Mouse (Mus musculus): ENCODE results near the gene Syne3.

Syne3 gene

DNA sequence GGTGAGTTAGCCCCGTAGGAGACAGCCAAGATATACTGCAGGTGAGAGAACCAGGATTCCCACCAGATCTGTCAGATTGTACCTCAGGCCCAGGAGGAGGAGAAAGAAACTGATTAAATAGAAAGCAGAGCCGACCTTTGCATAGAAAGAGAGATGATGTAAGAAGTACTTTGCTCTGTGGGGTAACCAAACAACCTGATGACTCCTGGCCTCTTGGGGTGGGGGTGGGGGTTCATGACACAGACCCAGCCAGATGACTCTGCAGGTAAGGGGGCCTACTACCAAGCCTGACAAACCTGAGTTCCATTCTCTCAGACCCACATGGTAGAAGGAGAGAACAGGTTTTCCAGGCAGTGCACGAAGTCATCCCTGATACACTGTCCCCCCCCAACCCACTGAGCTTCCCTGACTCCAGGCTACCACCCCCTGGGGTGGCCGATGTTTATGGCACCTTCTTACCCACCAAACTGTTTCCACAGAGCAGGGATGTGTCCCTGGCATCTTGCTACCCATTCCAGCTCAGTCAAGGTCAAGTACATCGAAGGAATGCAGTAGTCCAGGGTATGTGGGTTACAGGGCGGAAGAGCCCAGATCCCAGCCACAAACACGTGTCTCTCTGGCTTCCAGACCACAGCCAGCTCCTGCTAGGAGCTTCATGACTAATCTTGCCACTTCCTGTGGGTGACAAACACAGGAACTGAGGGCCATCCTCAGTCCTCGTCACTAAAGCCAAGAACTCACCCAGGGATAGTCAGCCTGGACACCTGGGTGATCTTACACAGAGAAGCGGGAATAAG is 8.9 kb downstream of the Syne3 start:
- WGBS = 80% methylated on average over 9 of the region's 9 CpGs

DNA sequence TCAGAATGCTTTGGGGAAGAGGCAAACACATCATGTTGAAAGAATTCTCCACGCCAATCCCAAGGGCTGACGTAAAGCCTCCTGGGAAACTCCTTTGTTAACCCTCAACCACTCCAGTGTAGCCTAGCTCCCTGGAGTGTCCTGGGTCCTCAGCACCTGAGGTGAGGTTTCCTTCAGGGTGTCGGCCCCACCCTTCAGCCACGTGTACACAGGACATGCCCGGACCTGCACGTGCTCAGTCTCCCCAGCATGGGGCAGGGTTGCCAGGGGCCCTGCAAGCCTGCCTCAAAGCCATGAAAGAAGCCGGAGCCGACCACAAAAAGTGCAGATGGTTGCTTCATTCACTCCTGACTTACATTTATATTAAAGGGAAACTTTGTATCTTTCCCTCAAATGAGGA is 10.4 kb downstream of the Syne3 start:
- WGBS = 81% methylated on average over 8 of the region's 8 CpGs

DNA sequence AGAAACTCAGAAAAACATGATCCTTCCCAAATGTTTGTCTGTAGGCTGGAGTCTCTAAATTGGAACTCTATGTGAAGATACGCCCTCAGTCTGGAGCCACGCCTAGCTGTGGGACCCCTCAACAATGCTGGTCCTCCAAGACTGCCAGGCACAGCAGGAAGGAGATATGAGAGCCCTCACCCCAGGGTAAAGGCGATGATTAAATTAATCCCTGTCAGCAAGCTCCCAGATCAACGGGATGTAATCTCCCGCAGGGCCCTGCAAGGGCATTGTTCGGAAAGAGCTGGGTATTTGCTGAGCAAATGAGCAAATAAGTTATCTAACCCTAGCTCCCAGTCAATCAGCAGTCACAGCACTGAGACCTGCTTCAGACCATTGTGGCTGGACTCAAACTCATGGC is 11.1 kb downstream of the Syne3 start:
- WGBS = 83% methylated on average over 6 of the region's 6 CpGs

DNA sequence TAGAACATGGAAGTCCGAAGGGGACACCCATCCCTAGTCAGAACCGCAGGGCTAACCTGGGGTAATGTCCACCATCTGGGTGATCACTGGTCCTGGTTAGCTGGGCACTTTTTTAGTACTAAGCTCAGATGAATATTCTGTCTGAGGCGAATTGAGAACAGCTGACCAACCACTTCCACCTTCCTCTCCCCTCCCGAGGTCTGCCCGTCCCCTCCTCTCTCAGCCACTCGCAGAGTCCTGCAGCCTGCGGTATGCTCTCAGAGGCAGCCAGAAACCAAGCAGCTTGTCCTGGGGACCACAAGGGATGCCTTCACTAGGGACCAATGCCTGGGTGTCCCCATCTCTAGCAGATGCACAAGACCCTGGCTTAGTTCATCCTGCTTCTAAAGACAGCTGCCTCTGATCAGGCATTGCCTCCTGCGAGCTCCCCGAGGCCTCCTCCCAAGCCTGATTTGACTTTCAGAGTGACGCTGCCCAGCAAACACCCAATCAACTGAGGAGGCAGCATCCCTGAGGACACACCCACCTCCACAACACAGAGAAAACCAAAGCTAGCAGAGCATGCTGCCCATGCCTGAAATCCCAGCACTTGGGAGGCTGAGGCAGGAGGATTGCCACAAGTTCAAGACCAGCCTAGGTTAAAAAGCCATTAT is 11.8 kb downstream of the Syne3 start:
- WGBS = 84% methylated on average over 10 of the region's 10 CpGs

DNA sequence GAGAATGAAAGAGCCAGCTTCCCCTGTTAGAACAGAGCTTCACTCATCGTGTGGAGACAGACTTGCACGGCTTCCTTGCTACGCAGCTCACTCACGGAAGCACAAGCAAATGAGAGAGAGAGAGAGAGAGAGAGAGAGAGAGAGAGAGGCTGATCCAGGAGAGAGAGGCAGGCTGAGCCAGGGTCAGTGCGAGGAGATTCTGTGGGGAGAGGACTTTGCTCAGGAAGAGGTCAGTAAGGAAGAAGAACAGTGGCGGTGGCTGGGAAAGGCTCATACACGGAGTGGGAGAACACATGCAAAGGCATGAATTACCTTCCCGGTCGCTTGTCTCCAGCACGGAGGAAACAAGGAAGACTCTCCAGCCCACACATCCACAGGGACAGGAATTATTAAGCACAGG is 12.4 kb downstream of the Syne3 start:
- WGBS = 72% methylated on average over 10 of the region's 10 CpGs

DNA sequence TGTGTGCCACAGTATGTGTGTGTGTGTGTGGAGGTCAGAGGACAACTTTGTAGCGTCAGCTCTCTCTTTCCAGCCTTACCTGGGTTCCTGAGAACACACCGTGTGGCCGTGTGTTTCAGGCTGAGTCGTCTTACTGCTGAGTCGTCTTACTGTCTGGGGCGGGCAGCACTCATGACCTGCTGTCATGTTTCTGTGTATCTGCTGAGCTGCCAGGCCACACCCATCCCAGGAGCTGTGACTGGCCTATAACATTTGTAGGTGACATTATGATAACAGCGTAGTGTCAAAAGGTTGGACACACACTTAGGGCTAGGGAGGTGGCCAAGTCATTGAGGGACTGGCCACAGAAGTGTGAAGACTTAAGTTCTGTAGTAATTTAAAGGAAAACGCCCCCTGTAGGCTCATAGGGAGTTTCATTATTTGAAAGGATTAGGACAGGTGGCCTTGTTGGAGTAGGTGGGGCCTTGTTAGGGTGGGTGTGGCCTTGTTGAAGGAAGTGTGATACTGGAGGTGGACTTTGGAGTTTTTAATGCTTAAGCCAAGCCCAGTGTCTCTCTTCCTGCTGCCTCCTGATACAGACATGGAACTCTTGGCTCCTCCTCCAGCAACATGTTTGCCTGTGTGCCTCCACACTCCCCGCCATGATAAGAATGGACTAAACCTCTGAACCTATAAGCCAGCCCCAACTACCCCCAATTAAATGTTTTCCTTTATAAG is 13.4 kb downstream of the Syne3 start:
- 87% methylated on average over 9 of the region's 9 CpGs for WGBS

DNA sequence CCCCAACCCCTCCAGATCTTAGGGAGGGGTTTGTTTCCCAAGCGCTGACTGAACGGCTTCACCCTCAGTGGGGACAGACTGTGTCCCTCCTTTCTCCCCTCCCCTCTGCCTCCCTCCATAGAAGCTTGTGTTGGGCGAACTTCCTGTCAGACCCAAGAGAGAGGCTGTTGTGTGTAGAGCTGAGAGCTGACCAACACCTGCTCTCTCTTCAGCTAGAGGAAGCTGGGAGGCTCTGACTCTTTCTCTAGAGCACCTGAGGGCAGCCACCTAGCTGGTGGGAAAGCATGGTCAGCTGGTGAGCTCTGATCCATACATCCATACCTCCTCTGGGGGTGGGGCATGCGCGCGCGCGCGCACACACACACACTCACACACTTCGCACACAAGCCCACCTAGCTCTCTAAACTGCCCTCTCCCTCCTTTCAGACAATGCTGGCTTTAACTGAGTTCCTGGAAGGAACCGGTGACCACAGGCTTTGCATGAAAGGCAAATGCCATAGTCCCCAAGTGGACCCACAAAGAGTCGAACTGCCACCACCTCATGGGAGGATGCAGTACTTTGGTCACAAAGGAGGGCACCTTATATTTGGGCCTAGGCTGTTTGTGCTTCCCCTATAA is 14.2 kb downstream of the Syne3 start:
- WGBS = 91% methylated on average over 12 of the region's 12 CpGs

DNA sequence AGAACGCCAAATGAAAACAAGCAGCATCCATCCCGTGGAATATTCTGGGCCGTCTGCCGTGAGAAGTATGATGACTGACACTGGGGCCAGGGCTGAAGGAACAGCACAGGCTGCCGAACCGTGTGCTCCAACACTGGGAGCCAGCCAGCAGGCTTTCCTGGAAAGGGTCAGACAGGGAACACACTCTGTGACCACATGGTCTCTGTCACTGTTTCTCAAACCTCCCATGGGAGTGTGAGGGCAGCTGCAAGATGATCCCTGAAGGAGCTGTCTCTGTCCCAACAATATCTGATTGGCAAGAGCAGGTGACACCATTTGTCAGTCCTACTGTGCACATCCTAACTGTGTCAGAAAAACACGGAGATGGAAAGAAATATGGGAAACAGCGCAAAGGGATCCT is 16.8 kb downstream of the Syne3 start:
- 72% methylated on average over 8 of the region's 8 CpGs for WGBS

DNA sequence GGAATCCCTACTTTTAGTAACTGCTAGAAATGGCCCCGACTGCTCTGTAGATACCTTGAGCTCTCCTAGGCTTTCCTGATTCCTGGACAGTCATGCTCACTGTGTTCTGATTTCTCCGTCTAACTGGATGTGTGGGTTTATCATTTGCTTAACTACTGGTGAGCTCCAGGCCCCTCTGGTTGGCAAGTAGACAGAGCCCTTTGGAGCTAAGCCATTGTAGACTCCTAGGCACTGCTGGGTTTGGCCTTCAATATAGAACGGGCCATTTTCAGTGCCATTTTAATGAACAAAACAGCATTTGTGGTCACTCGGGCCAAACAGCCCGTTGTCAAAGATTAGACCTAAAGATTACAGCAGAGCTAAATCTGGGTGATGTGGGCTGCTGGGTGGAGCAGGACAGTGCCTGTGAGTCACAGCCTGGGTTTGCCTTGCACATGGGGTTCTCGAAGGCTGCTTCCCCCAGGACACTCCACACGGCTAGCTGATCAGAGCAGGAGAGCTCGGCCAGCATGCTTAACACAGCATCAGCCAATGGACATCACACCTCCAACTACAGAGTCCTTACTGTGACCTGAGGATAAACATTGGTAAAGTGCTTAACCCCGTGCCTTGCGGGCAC is 17.4 kb downstream of the Syne3 start:
- WGBS = 74% methylated on average over 10 of the region's 10 CpGs

DNA sequence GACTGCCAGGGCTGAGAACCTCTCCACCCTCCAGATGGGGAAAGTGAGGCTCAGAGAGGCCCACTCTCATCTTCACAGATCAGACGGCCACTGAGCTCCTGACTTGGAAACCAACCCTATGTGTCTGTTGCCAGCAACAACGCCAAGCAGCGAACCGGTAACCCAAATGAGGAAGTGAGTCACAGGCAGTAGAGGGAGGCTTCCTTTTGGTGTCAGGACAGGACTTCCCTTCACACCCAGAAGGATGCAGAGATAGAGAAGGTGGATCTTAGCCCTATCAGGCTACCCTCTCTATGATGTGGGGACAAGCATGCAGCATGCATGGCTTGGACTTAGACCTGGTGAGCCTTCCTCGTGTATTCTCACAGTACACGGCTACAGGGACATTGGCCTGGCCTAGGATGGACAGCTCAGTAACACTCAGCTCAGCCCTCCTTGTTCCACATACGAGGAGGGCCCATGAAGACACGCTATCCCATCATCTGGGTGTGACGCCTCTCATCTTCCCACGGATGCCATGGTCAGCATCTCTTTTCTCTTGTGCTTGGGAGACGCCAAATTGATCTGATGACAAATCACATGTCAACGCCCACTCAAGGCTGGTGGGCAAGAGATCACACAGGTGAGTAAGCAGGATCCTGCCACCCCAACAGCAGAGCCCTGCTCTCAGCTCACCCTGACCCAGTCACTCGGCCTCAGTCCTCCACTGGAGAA is 18.7 kb downstream of the Syne3 start:
- 84% methylated on average over 13 of the region's 13 CpGs for WGBS

DNA sequence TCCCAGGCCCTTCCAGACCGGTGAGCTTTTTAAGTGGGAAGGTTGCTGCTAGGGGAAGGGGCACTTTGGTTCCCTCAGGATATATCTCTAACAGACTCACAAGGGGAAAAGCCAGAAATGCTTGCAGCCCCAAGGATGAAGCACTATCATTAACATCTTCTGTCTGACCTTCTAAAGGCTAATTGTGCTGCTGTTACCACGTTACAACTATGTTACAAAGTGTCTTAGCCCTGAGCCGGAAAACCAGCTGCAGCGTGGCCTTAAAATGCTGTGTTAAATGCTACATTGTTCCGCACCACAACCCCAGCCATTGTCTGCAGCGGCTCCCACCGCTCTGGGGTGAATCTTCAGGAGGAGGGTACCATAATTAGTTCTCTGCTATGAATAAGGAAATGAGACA is 21.7 kb downstream of the Syne3 start:
- WGBS = 76% methylated on average over 7 of the region's 7 CpGs

DNA sequence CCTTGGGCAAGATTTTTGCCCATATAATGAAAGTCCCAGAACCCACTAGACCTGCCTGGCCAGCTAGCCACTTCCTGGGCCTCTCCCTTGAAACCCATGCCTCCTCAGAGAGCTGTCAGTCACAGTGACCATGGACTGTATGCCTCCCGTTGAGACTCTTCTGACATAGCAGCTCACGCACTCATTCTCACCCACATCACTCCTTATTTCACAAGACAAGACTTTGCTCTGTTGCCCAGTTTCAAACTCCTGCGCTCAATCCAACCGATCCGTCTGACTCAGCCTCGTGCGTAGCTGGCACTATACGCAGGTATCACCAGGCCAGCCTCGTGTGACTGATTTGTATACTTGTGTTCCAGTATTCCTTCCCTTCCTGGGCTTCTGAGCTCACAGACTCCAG is 22.8 kb downstream of the Syne3 start:
- 74% methylated on average over 9 of the region's 9 CpGs for WGBS

DNA sequence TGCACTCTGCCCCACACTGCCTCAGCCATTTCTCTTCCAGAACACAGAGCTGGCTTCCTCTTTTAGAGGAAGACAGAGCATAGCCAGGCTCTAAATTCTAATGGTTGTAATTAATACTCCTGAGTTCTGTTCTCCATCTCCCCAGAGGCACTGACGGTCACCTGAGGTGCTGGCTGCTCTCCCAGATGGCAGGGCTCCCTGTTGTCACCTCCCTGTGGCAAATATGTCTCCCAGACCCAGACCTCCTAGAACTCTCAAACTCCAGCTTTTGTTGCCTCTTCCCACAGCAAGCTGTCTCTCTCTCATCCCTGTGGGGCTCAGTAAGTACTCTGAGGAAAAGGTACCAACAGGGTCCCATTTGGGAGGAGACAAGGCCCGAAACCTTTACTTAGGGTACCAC is 23.6 kb downstream of the Syne3 start:
- WGBS = 82% methylated on average over 2 of the region's 2 CpGs

DNA sequence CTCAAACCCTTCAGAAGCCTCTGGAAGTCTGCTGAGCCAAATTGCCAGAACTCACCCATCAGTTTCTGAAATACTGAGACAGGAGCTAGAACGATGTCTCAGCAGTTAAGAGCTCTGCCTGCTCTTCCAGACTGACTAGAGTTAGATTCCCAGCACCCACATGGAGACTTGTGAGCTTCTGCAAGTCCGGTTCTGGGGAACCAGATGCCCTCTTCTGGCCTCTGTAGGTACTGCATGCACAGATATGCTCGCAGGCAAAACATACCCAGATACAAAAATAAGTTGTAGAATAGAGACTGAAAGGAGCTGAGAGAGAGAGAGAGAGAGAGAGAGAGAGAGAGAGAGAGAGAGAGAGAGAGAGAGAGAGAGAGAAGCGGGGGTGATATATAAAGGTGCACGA is 24.5 kb downstream of the Syne3 start:
- 84% methylated on average over 5 of the region's 5 CpGs for WGBS

DNA sequence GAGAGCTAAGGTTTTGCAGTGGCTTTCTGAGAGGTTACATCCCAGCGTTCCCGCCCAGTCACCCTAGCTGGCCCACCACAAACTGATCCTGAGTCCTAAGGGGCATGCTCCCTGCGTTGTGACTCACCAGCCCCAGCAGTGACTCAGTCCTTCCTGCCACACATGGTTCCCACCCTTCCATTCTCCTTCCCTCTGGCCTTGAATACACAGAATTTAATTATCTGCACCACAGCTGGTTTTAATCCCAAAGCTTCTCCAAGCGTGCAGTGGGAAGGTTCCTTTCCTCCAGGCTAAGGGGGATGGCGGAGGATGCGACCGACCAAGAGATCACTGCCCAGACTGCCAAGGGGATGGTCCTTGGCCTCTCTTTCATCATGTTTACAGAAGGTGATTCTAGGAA is 26.1 kb downstream of the Syne3 start:
- 64% methylated on average over 7 of the region's 7 CpGs for WGBS

DNA sequence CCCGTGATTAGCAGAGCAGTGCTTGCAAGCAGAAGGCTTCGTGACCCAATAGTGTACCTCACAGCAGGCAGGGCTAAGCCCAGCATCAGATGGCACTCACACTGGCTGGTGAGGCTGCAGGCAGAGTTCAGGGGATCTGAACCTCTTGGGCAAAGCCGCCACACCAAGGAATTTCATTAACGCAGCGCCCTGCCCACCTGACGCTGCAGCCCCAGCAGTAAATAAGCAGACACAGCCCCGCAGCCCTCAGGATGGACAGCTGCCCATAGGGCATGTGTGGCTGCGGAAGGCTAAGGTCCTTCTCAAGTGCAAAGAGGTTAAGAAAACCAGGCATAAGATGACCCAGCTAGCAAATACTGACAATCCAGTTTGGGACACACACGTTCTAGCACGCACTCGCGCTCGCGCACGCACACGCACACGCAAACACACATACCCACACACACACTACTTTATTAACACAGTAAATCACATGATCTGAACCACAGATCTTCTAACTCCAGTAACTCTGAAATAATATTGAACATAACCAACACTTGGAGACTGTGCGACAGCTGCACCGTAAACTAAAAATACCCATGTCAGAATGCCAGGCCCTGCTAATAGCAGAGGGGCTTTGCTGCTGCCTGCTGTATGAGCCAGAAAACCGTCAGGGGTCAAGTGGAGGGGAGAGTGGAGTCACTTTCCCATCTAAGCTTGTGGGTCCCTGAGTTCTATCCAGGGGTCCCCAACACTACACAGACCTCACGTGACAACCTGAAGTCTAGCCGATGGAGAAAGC is 30.5 kb downstream of the Syne3 start:
- 73% methylated on average over 22 of the region's 22 CpGs for WGBS

DNA sequence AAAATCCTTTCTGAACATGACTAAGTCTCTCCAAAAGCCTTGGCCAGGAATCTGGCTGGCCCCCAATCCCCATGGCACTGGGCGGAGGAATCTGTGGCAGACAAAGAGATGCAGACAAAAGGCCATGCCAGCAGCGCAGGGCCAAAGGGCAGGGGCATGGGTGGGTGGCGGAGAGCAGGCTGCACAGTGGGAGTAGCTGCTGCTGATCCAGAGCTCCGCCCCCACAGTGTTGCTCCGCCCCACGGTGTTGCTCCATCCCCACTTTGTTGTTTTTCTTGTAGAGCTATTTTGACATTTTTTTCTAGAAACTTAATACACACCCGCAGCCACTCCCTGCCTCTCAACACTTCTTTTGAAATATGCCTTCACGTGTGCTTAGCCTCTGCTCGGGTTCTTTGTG is 31.2 kb downstream of the Syne3 start:
- WGBS = 21% methylated on average over 9 of the region's 9 CpGs

DNA sequence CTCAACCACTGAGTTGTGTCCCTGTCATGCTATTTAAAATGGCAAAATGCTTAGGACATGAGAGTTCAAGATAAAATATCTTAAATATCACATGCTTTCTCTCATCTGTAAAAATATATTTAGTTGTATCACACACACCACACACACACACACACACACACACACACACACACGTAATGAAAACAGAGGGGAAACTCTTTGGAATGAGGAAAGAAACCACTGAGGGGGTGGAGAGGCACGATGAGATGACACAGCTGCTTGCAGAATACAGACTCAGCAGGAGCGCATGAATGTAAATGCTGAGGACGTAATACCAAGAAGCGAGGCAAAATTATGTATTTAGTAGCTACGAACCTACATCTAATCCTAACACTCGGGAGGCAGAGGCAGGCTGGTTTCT is 32.7 kb downstream of the Syne3 start:
- 55% methylated on average over 7 of the region's 7 CpGs for WGBS

DNA sequence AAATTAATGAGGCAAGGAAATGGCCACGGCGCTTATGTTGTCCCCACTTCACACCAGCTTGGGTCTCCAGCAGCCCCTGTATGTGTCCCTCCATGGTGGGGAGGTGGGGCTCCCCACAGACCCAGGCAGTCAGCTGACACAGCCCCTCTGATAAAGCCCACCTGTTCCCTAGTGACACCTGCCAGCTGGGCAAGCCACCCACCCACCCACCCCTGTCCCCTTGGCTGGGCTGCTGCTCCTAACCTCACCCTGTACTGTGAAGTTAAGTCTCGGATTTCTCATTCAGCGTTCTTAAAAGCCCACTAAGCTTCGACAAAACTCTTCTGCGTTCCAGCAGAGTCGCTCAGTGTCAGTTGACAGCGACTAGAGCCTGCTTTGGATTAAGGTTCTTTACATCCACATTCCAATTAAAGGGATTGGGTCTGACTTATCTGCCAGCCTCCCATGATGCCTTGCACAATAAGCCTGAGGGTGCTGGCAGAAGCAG is 33.2 kb downstream of the Syne3 start:
- 33% methylated on average over 8 of the region's 8 CpGs for WGBS

DNA sequence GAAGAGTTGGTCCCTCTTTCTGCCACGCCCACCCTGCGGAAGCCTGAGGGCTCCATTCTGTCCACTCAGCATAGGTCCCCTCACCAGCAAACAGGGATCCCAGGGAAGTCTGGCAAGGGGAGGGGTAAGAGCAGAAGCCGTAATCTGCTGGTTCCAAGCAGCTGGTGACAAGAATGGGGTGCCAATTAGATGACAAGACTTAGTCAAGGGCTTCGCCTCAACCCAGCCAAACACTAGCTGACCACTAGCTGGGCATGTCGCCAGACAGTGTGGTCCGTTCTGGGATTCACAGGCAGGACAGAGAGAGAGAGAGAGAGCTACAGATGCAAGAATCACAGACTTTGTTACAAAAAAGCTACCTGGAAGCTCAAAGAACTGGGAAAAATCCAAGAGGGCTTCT is 36.7 kb downstream of the Syne3 start:
- WGBS = 78% methylated on average over 6 of the region's 6 CpGs

Measured in cerebral cortex, adult 2 months (tissue).